Mouse (Mus musculus) hindbrain, postnatal 0 days (tissue): Measurements from ENCODE around the gene 2300003K06Rik. TPM values are rescaled to one million over a fixed set of nuclear protein-coding genes. Genes with fewer than 3 reads are reported as not detected.

Experiments used
- ATAC-seq: fragments of 200-750 bp; cut with Nextera tagmentation; 2 replicates; pipeline ENCODE4 v1.8.0; 2017; ENCODE audit warnings: mild to moderate bottlenecking, moderate TSS enrichment, moderate library complexity
- DNase-seq: peaks from one replicate; pipeline ENCODE4 v3.0.0-alpha.2; 2015; ENCODE audit warnings: low spot score
- H3K27ac ChIP-seq: fragments of 300-500 bp; sonication (generic); 2 replicates; pipeline ENCODE4 v1.5.1; 2014; ENCODE audit warnings: mild to moderate bottlenecking
- H3K27me3 ChIP-seq: fragments of 300-500 bp; sonication (generic); 2 replicates; pipeline ENCODE4 v1.6.1; 2014; ENCODE audit warnings: low read length, mixed read lengths; ENCODE audit not compliant: insufficient read depth
- H3K36me3 ChIP-seq: fragments of 300-500 bp; sonication (generic); 2 replicates; pipeline ENCODE4 v1.6.1; 2014; ENCODE audit warnings: low read length, mixed read lengths; ENCODE audit not compliant: insufficient read depth
- H3K4me1 ChIP-seq: fragments of 300-500 bp; sonication (generic); 2 replicates; pipeline ENCODE4 v1.6.1; 2014; ENCODE audit warnings: antibody characterized with exemption, low read length, mixed read lengths; ENCODE audit not compliant: insufficient read depth
- H3K4me2 ChIP-seq: fragments of 300-500 bp; sonication (generic); 2 replicates; pipeline ENCODE4 v1.6.1; 2014; ENCODE audit warnings: low read depth, mild to moderate bottlenecking, low read length, moderate library complexity, mixed read lengths
- H3K4me3 ChIP-seq: fragments of 300-500 bp; sonication (generic); 2 replicates; pipeline ENCODE4 v1.5.1; 2014; ENCODE audit warnings: low read length
- H3K9ac ChIP-seq: fragments of 300-500 bp; sonication (generic); replicated peaks from 2 replicates; pipeline ENCODE4 v1.6.1; 2014; ENCODE audit warnings: mild to moderate bottlenecking, low read length, moderate library complexity, mixed read lengths
- H3K9me3 ChIP-seq: fragments of 300-500 bp; sonication (generic); 2 replicates; pipeline ENCODE4 v1.6.1; 2016; ENCODE audit warnings: low read length, mixed read lengths
- CTCF ChIP-seq: IDR thresholded peaks from 2 replicates; pipeline ENCODE4 v1.5.1; 2016; ENCODE audit warnings: antibody characterized with exemption, control low read depth, low read depth
- WGBS: fragments of 180-500 bp; shearing (Covaris S2); extraction: QIAGEN DNeasy Blood & Tissue Kit; methylation state at CpG from one replicate; pipeline ENCODE4 v1.1.7; 2014; 5-methylcytosine and 5-hydroxymethylcytosine counted together
- polyA plus RNA-seq: library from polyadenylated mRNA; unstranded; fragments of >200 nt; fragmentation: Nextera tagmentation; extraction: Ambion mirVana; gene quantifications from 2 replicates; pipeline ENCODE4 v1.2.1, GENCODE M21; 2015
- total RNA-seq: library from RNA; depleted of rRNA; stranded (reverse); fragments of >200 nt; gene quantifications from 2 replicates; pipeline ENCODE4 v1.2.3, GENCODE M21; 2014; rRNA removed

2300003K06Rik gene
- total and polyA plus RNA-seq, 2 experiments from 2014 or later: not detected

GRCm38 (mm10) chr11:99793367-99793766 is 44.5 kb downstream of the 2300003K06Rik start, which contains the start of gene Gm11596:
Gm11596 (minus strand) TSS chr11:99793467.
- DNase-seq: no peak
- WGBS: 90% methylated on average over 2 of the region's 2 CpGs
- ATAC-seq: no peak
- no peaks in the 10 kb centered on the region for H3K4me1 ChIP-seq
- no peak for TF ChIP-seq CTCF
- H3K9me3 ChIP-seq: no peaks in the 10 kb centered on the region
- H3K27ac ChIP-seq: no peak within 1 kb of the TSS
- H3K27me3 ChIP-seq: no peaks in the 10 kb centered on the region
- no peak within 1 kb of the TSS for H3K9ac ChIP-seq
- H3K36me3 ChIP-seq: no peaks in the 10 kb centered on the region
- no peak within 1 kb of the TSS for H3K4me2 ChIP-seq
- no peak within 1 kb of the TSS for H3K4me3 ChIP-seq

Other genes with a start within 250 kb of the 2300003K06Rik start
Only the 30 nearest of the 38 such genes appear.
- not detected in 2 replicates for gene Krtap4-2, start 203.0 kb downstream of the 2300003K06Rik start, total RNA-seq
- not detected in 2 replicates for gene Krtap4-2, start 203.0 kb downstream of the 2300003K06Rik start, polyA plus RNA-seq
- not detected in 2 replicates for gene Krtap4-7, start 194.0 kb downstream of the 2300003K06Rik start, total RNA-seq
- not detected in 2 replicates for gene Krtap4-7, start 194.0 kb downstream of the 2300003K06Rik start, polyA plus RNA-seq
- not detected in 2 replicates for gene Gm11555, start 187.8 kb downstream of the 2300003K06Rik start, total RNA-seq
- gene Gm11555, start 187.8 kb downstream of the 2300003K06Rik start, polyA plus RNA-seq: not detected in 2 replicates
- not detected in 2 replicates for gene Gm11563, start 179.1 kb downstream of the 2300003K06Rik start, total RNA-seq
- not detected in 2 replicates for gene Gm11563, start 179.1 kb downstream of the 2300003K06Rik start, polyA plus RNA-seq
- not detected in 2 replicates for gene Krtap4-6, start 172.1 kb downstream of the 2300003K06Rik start, total RNA-seq
- gene Krtap4-6, start 172.1 kb downstream of the 2300003K06Rik start, polyA plus RNA-seq: not detected in 2 replicates
- gene Gm14190, start 147.3 kb downstream of the 2300003K06Rik start, total RNA-seq: not detected in 2 replicates
- gene Gm14190, start 147.3 kb downstream of the 2300003K06Rik start, polyA plus RNA-seq: not detected in 2 replicates
- not detected in 2 replicates for gene Gm14180, start 103.8 kb downstream of the 2300003K06Rik start, total RNA-seq
- gene Gm14180, start 103.8 kb downstream of the 2300003K06Rik start, polyA plus RNA-seq: not detected in 2 replicates
- not detected in 2 replicates for gene Gm11595, start 65.2 kb downstream of the 2300003K06Rik start, total RNA-seq
- gene Gm11595, start 65.2 kb downstream of the 2300003K06Rik start, polyA plus RNA-seq: not detected in 2 replicates
- gene Krtap4-8, start 57.4 kb downstream of the 2300003K06Rik start, total RNA-seq: not detected in 2 replicates
- gene Krtap4-8, start 57.4 kb downstream of the 2300003K06Rik start, polyA plus RNA-seq: not detected in 2 replicates
- gene Krtap4-9, start 52.9 kb downstream of the 2300003K06Rik start, total RNA-seq: not detected in 2 replicates
- gene Krtap4-9, start 52.9 kb downstream of the 2300003K06Rik start, polyA plus RNA-seq: not detected in 2 replicates
- gene Gm11596, start 44.6 kb downstream of the 2300003K06Rik start, total RNA-seq: not detected in 2 replicates
- gene Gm11596, start 44.6 kb downstream of the 2300003K06Rik start, polyA plus RNA-seq: not detected in 2 replicates
- not detected in 2 replicates for gene Gm11569, start 39.1 kb downstream of the 2300003K06Rik start, total RNA-seq
- gene Gm11569, start 39.1 kb downstream of the 2300003K06Rik start, polyA plus RNA-seq: not detected in 2 replicates
- not detected in 2 replicates for gene Gm11554, start 33.6 kb downstream of the 2300003K06Rik start, total RNA-seq
- not detected in 2 replicates for gene Gm11554, start 33.6 kb downstream of the 2300003K06Rik start, polyA plus RNA-seq
- not detected in 2 replicates for gene Krtap4-13, start 28.2 kb downstream of the 2300003K06Rik start, total RNA-seq
- not detected in 2 replicates for gene Krtap4-13, start 28.2 kb downstream of the 2300003K06Rik start, polyA plus RNA-seq
- not detected in 2 replicates for gene Gm11564, start 22.4 kb downstream of the 2300003K06Rik start, total RNA-seq
- not detected in 2 replicates for gene Gm11564, start 22.4 kb downstream of the 2300003K06Rik start, polyA plus RNA-seq
- not detected in 2 replicates for gene Krtap4-16, start 13.5 kb upstream of the 2300003K06Rik start, total RNA-seq
- not detected in 2 replicates for gene Krtap4-16, start 13.5 kb upstream of the 2300003K06Rik start, polyA plus RNA-seq
- gene Gm11568, start 19.9 kb upstream of the 2300003K06Rik start, total RNA-seq: not detected in 2 replicates
- not detected in 2 replicates for gene Gm11568, start 19.9 kb upstream of the 2300003K06Rik start, polyA plus RNA-seq
- gene Gm11559, start 26.4 kb upstream of the 2300003K06Rik start, total RNA-seq: not detected in 2 replicates
- gene Gm11559, start 26.4 kb upstream of the 2300003K06Rik start, polyA plus RNA-seq: not detected in 2 replicates
- gene Krtap9-1, start 35.3 kb upstream of the 2300003K06Rik start, total RNA-seq: not detected in 2 replicates
- not detected in 2 replicates for gene Krtap9-1, start 35.3 kb upstream of the 2300003K06Rik start, polyA plus RNA-seq
- not detected in 2 replicates for gene Gm11567, start 41.1 kb upstream of the 2300003K06Rik start, total RNA-seq
- not detected in 2 replicates for gene Gm11567, start 41.1 kb upstream of the 2300003K06Rik start, polyA plus RNA-seq
- not detected in 2 replicates for gene Krtap31-1, start 69.9 kb upstream of the 2300003K06Rik start, total RNA-seq
- not detected in 2 replicates for gene Krtap31-1, start 69.9 kb upstream of the 2300003K06Rik start, polyA plus RNA-seq
- gene Gm11565, start 76.7 kb upstream of the 2300003K06Rik start, total RNA-seq: not detected in 2 replicates
- gene Gm11565, start 76.7 kb upstream of the 2300003K06Rik start, polyA plus RNA-seq: not detected in 2 replicates
- not detected in 2 replicates for gene Krtap31-2, start 98.2 kb upstream of the 2300003K06Rik start, total RNA-seq
- not detected in 2 replicates for gene Krtap31-2, start 98.2 kb upstream of the 2300003K06Rik start, polyA plus RNA-seq
- not detected in 2 replicates for gene Krtap9-5, start 110.4 kb upstream of the 2300003K06Rik start, total RNA-seq
- gene Krtap9-5, start 110.4 kb upstream of the 2300003K06Rik start, polyA plus RNA-seq: not detected in 2 replicates
- not detected in 2 replicates for gene Krtap29-1, start 141.0 kb upstream of the 2300003K06Rik start, total RNA-seq
- gene Krtap29-1, start 141.0 kb upstream of the 2300003K06Rik start, polyA plus RNA-seq: not detected in 2 replicates
- not detected in 2 replicates for gene Krtap16-1, start 148.5 kb upstream of the 2300003K06Rik start, total RNA-seq
- 0.09 TPM in 1 of 2 replicates, not detected in the other for gene Krtap16-1, start 148.5 kb upstream of the 2300003K06Rik start, polyA plus RNA-seq
- 2.6 and 3.0 TPM in 2 replicates for gene Krtap17-1, start 155.9 kb upstream of the 2300003K06Rik start, total RNA-seq
- gene Krtap17-1, start 155.9 kb upstream of the 2300003K06Rik start, polyA plus RNA-seq: 1.6 and 1.8 TPM in 2 replicates
- gene Krt33a, start 178.1 kb upstream of the 2300003K06Rik start, total RNA-seq: not detected in 2 replicates
- gene Krt33a, start 178.1 kb upstream of the 2300003K06Rik start, polyA plus RNA-seq: not detected in 2 replicates
- not detected in 2 replicates for gene Krt33b, start 191.8 kb upstream of the 2300003K06Rik start, total RNA-seq
- 0.11 and 0.29 TPM in 2 replicates for gene Krt33b, start 191.8 kb upstream of the 2300003K06Rik start, polyA plus RNA-seq
- gene Krt34, start 203.5 kb upstream of the 2300003K06Rik start, total RNA-seq: not detected in 2 replicates
- 0.11 TPM in 1 of 2 replicates, not detected in the other for gene Krt34, start 203.5 kb upstream of the 2300003K06Rik start, polyA plus RNA-seq